Mouse (Mus musculus) frontal cortex, postnatal 10 days (tissue): ENCODE data around the gene Muc3a.

Source experiments
- DNase-seq, 2 experiments: peaks; one replicate each; pipeline ENCODE4 v3.0.0; 2022; ENCODE audit warnings: low spot score in 2 of 2, mixed read lengths in 1 of 2

Gene Muc3a

GRCm38 (mm10) chr5:137212289-137212688, at the start of gene Muc3a:
Gene Muc3a, minus strand, starts transcription at chr5:137212389.
- no peak for DNase-seq

GRCm38 (mm10) chr5:137211114-137211829, 917 bp downstream of the Muc3a start:
- no peak for DNase-seq

- DNase-seq: no peak
Measured at GRCm38 (mm10) chr5:137210689-137211088, 1.5 kb downstream of the Muc3a start.

- DNase-seq: no peak
Measured at GRCm38 (mm10) chr5:137205301-137205700, 6.9 kb downstream of the Muc3a start.

- no peak for DNase-seq
Measured at GRCm38 (mm10) chr5:137194488-137195120, 17.6 kb downstream of the Muc3a start.

GRCm38 (mm10) chr5:137193279-137193952, 18.8 kb downstream of the Muc3a start:
- no peak for DNase-seq

- DNase-seq: no peak
Measured at GRCm38 (mm10) chr5:137189326-137189725, 22.9 kb downstream of the Muc3a start.

- DNase-seq: no peak
Measured at GRCm38 (mm10) chr5:137185362-137185761, 26.8 kb downstream of the Muc3a start.

- DNase-seq: no peak
Measured at GRCm38 (mm10) chr5:137179646-137180374, 32.4 kb downstream of the Muc3a start.

GRCm38 (mm10) chr5:137173967-137174366, 38.2 kb downstream of the Muc3a start:
- no peak for DNase-seq

GRCm38 (mm10) chr5:137172591-137172990, 39.6 kb downstream of the Muc3a start:
- no peak for DNase-seq

- no peak for DNase-seq
Measured at GRCm38 (mm10) chr5:137171478-137171877, 40.7 kb downstream of the Muc3a start.

- DNase-seq: no peak
Measured at GRCm38 (mm10) chr5:137170836-137171380, 41.3 kb downstream of the Muc3a start.

- DNase-seq: no peak
Measured at GRCm38 (mm10) chr5:137167539-137167938, 44.6 kb downstream of the Muc3a start.

GRCm38 (mm10) chr5:137166012-137166411, 46.2 kb downstream of the Muc3a start:
- no peak for DNase-seq

GRCm38 (mm10) chr5:137161853-137162252, 50.3 kb downstream of the Muc3a start:
- DNase-seq: no peak

GRCm38 (mm10) chr5:137159461-137159860, 52.7 kb downstream of the Muc3a start:
- no peak for DNase-seq
